Mouse (Mus musculus) megakaryocyte, embryonic 14.5 days (primary cell): ENCODE measurements around the gene Bpifa1. TPM values are rescaled to one million over a fixed set of nuclear protein-coding genes. Genes with fewer than 3 reads are reported as not detected.

Source experiments
- H3K27me3 ChIP-seq: replicated peaks from 2 replicates; pipeline ENCODE3; 2012; ENCODE audit warnings: inconsistent platforms
- H3K36me3 ChIP-seq: replicated peaks from 2 replicates; pipeline ENCODE3; 2012; ENCODE audit warnings: low read length, inconsistent platforms, mixed read lengths
- H3K4me1 ChIP-seq: 2 replicates; pipeline ENCODE4 v1.6.1; 2012; ENCODE audit warnings: inconsistent platforms
- H3K4me3 ChIP-seq: replicated peaks from 2 replicates; pipeline ENCODE3; 2012; ENCODE audit warnings: moderate library complexity, mild to moderate bottlenecking, inconsistent platforms
- H3K9me3 ChIP-seq: 2 replicates; pipeline ENCODE4 v1.6.1; 2012; ENCODE audit warnings: inconsistent platforms
- FLI1 ChIP-seq: IDR thresholded peaks from 2 replicates; pipeline ENCODE4 v1.6.1; 2012; ENCODE audit warnings: low read length, inconsistent platforms, mixed read lengths
- GATA1 ChIP-seq: IDR thresholded peaks from 3 replicates; pipeline ENCODE4 v1.6.1; 2012; ENCODE audit warnings: mixed read lengths, low read length, inconsistent platforms, borderline replicate concordance
- polyA plus RNA-seq: library from polyadenylated mRNA; stranded (reverse); fragments of >175 nt; gene quantifications from 2 replicates; pipeline ENCODE4 v1.2.3, GENCODE M21; 2012; ENCODE audit warnings: low replicate concordance; ENCODE audit not compliant: insufficient read depth

The Bpifa1 gene
- polyA plus RNA-seq, result not detected in 2 replicates

DNA sequence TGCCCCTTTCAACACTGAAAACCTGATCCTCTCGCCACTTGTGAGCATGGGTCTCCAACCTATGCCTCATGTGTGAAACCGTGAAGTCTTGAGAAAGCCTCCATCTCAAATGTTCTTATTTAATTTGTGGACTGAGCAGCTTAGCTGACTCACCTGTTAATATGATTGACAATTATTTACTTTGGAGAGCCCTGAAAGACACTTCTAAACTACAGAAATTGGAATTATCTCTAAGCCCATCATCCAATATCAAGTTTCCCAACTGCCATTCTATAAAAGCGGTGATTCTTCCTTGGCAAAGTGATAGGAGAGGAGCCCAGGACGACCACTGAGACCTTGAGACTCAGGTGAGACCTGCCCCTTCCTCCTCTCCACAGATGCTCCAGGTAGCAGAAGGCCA is at the start of gene Bpifa1:
TSS of gene Bpifa1 (plus strand) at position 301 of the 400 bp plus-strand sequence.
- Histone ChIP-seq H3K27me3 (peaks cover 12% of the 10 kb centered on the region), H3K4me1 (no peaks in the 10 kb centered on the region), H3K9me3 (no peaks in the 10 kb centered on the region), H3K36me3 (no peaks in the 10 kb centered on the region), H3K4me3 (no peak within 1 kb of the TSS)
- TF ChIP-seq FLI1, result no peak
- no peak for TF ChIP-seq GATA1

DNA sequence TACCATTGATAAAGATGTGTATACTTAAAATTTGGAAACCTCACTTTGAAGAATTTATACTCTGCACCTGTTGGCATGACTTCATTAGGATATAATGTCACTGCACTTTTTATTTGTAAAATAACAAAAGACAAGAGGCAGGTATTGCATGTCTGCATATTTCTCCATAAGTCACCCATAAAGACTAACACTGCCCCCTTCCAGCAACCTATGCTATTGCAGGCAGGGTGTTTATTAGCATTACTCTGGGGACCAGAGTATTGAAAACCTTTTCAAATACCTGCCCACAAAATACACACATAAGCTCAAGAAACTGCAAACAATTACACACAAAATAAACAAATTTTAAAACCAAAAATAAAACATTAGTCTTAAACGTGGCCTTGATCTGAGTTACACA is 44.9 kb upstream of the Bpifa1 start:
- no peaks in the 10 kb centered on the region for H3K27me3 ChIP-seq
- no peak for TF ChIP-seq GATA1
- TF ChIP-seq FLI1, result no peak
- H3K4me1 ChIP-seq, result no peaks in the 10 kb centered on the region

DNA sequence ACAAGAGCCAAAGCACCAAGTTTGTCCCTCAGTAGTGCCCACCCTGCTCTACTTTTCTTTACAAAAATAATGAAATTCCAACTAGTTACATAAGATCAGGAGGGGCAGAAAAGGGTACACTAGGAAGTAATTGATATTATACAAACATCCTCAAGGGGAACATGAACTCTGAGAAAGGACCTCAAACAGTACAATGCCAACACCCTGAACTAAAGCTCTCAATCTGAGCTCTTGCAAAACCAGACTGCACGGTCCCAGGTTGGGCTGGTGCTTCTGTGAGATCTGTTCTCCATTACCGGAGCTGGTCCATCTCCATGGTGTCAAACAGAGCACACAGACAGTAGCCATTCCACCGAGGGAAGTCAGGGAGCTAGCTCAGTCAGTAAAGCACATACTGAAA is 25.3 kb upstream of the Bpifa1 start:
- TF ChIP-seq FLI1 (no peak), GATA1 (no peak)
- no peaks in the 10 kb centered on the region for H3K27me3 ChIP-seq
- no peaks in the 10 kb centered on the region for H3K36me3 ChIP-seq
- H3K4me1 ChIP-seq, result no peaks in the 10 kb centered on the region
- no peak overlapping the region for H3K4me3 ChIP-seq
- H3K9me3 ChIP-seq, result no peaks in the 10 kb centered on the region

More for the DNA sequence above, 44.9 kb upstream of the Bpifa1 start:
- Histone ChIP-seq H3K9me3 (no peaks in the 10 kb centered on the region), H3K4me3 (no peak overlapping the region), H3K36me3 (no peaks in the 10 kb centered on the region)

DNA sequence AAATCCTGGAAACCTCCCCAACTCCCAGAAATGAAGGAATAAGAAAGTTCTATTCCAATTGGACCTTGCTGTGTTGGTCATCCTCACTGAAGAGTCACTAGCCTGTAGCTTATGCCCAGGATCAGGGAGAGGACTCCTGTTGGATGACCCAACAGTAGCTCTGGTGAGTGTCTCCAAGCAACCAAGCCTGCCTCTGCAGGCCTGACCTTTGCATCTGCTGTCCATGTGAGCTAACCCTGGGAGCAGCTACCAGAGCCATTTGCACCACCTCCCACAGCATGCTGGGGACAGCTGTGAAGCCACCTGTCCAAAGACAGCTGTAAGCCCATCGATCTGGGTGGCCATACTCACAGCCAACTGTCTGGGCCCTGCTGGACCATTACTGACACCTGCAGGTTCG is 12.6 kb upstream of the Bpifa1 start, which contains the start of gene Bpifa3:
TSS of gene Bpifa3 (plus strand) at position 217 of the 400 bp plus-strand sequence.
- Histone ChIP-seq H3K4me1 (no peaks in the 10 kb centered on the region), H3K9me3 (peaks cover 10% of the 10 kb centered on the region), H3K4me3 (no peak within 1 kb of the TSS), H3K36me3 (no peaks in the 10 kb centered on the region), H3K27me3 (peaks cover under 1% of the 10 kb centered on the region)
- no peak for TF ChIP-seq GATA1
- TF ChIP-seq FLI1, result no peak

DNA sequence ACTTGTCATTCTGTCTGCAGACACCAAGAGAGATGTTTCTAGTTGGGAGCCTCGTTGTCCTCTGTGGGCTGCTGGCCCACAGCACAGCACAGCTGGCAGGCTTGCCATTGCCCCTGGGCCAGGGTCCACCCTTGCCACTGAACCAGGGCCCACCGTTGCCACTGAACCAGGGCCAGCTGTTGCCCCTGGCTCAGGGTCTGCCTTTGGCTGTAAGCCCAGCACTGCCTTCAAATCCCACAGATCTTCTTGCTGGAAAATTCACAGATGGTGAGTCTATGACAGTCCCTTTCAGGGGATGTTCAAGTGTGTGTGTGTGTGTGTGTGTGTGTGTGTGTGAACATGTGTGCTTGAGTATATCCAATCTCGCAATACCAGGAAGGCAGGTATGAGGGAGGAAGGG is 1.1 kb downstream of the Bpifa1 start:
- H3K27me3 ChIP-seq, result peaks cover 9% of the 10 kb centered on the region
- no peaks in the 10 kb centered on the region for H3K4me1 ChIP-seq
- H3K9me3 ChIP-seq, result no peaks in the 10 kb centered on the region
- H3K4me3 ChIP-seq, result no peak overlapping the region
- TF ChIP-seq FLI1 (no peak), GATA1 (no peak)
- no peaks in the 10 kb centered on the region for H3K36me3 ChIP-seq

DNA sequence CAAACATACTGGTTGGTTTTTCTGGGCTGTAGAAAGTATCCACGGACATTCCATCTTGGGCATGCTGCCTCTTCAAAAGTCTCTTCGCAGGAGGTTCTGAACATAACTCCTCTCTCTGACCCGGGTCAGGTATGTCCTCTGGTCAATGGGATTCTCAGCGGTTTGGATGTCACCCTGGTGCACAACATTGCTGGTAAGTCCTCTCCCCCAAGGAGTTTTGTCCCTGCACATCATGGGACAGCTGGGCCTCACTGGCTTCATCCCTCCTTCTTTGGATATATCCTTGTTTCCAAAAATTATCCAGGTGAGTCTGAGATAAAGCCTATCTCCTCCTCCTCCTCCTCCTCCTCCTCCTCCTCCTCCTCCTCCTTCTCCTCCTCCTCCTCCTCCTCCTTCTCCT is 4.8 kb downstream of the Bpifa1 start:
- TF ChIP-seq GATA1 (no peak), FLI1 (no peak)
- Histone ChIP-seq H3K36me3 (no peaks in the 10 kb centered on the region), H3K27me3 (peaks cover 9% of the 10 kb centered on the region), H3K9me3 (no peaks in the 10 kb centered on the region), H3K4me3 (no peak overlapping the region), H3K4me1 (no peaks in the 10 kb centered on the region)

DNA sequence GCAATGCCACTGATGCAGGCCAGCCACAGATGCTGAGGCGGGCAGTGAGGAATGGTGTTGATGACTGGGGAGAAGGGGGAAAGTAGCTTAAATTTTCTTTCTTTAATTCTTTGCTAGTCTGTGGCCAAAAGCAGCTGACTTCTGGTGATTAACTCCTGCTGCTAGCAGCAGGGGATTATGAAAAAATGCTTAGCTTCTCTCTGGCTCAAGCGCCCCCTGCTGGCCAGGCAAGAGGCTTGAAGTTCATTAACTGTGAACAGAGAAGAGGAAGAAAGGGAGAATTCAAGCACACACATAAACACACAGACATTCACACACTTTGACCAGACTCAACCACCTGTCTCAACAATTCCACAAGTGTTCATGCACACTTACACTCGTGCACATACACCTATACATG is 15.8 kb downstream of the Bpifa1 start:
- Histone ChIP-seq H3K36me3 (no peaks in the 10 kb centered on the region), H3K27me3 (peaks cover 3% of the 10 kb centered on the region), H3K4me3 (no peak overlapping the region), H3K9me3 (peaks cover 10% of the 10 kb centered on the region), H3K4me1 (no peaks in the 10 kb centered on the region)
- TF ChIP-seq FLI1 (no peak), GATA1 (no peak)

DNA sequence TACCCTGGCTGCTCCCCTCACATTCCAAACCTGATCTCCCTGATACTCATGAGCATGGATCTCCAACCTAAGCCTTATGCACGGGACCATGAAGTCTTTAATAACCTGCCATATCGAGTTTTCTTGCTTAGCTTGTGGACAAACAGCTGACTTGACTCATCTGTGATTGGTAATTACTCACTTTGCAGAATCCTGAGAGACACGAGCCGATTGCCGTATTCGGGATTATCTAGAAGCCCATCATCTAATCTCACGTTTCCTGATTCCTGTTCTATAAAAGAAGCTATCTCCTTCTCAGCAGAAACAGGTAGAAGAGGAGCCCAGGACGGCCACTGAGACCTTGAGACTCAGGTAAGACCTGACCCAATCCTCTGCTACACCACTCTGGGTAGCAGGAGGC is 19.6 kb downstream of the Bpifa1 start, which contains the start of gene Bpifa5:
TSS of gene Bpifa5 (plus strand) at position 301 of the 400 bp plus-strand sequence.
- no peaks in the 10 kb centered on the region for H3K4me1 ChIP-seq
- H3K36me3 ChIP-seq, result no peaks in the 10 kb centered on the region
- TF ChIP-seq FLI1 (no peak), GATA1 (no peak)
- no peak within 1 kb of the TSS for H3K4me3 ChIP-seq
- peaks cover 10% of the 10 kb centered on the region for H3K9me3 ChIP-seq
- H3K27me3 ChIP-seq, result peaks cover 4% of the 10 kb centered on the region

DNA sequence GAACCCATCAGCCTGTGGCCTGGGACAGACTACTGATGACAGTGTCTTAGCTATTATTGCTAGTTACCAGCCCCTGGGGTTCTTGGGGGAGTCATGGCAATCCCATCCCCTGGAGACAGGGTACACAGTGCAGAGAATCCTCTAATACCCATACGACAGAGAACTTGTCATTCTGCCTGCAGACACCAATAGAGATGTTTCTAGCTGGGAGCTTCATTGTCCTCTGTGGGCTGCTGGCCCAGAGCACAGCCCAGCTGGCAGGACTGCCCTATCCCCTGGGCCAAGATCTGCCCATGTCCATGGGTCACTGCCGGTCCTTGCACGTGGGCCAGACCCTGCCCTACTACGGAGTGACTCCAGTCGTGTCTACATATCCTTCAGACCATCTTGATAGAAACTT is 20.6 kb downstream of the Bpifa1 start:
- Histone ChIP-seq H3K36me3 (no peaks in the 10 kb centered on the region), H3K4me3 (no peak overlapping the region), H3K27me3 (peaks cover 4% of the 10 kb centered on the region), H3K9me3 (peaks cover 10% of the 10 kb centered on the region), H3K4me1 (no peaks in the 10 kb centered on the region)
- TF ChIP-seq GATA1, result no peak
- no peak for TF ChIP-seq FLI1

DNA sequence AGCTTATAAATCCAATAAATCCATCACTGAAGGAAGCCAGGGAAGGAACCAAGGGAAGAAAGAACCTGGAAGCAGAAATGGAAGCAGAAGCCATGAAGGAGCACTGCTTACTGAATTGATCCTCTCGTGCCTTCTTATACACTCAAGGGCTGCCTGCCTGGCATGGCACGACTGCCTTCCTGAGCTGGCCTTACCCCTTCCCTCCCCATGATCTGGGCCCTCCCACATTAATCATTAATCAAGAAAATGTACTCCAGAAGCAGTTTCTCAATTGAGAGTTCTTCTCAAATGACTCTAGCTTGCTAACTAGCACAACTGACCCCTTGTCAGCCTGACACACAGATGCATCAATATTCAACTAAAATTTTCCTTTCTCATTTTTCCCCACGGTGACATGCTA is 26.5 kb downstream of the Bpifa1 start:
- H3K4me3 ChIP-seq, result no peak overlapping the region
- TF ChIP-seq FLI1, result no peak
- no peak for TF ChIP-seq GATA1
- no peaks in the 10 kb centered on the region for H3K9me3 ChIP-seq
- peaks cover 11% of the 10 kb centered on the region for H3K27me3 ChIP-seq
- no peaks in the 10 kb centered on the region for H3K36me3 ChIP-seq
- no peaks in the 10 kb centered on the region for H3K4me1 ChIP-seq

DNA sequence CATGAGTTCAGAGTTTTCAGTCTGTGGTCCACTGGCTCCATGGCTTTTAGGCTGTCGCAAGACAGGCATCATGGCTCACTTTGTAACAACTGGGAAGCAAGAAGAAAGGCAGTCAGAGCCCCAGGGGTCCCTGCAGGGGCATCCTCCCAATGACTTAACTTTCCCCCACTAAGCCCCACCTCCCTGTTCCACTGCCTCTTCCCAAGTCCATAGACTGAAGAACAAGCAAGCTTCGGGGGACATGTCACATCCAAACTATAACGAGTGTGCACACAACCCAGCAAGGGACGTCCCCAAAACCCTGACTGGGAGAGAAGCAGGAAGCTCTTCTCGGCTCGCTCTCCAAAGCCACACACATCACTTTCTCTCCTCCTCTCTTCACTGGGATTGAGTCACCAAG is 28.9 kb downstream of the Bpifa1 start:
- peaks cover 11% of the 10 kb centered on the region for H3K27me3 ChIP-seq
- no peaks in the 10 kb centered on the region for H3K9me3 ChIP-seq
- no peaks in the 10 kb centered on the region for H3K4me1 ChIP-seq
- TF ChIP-seq FLI1 (no peak), GATA1 (no peak)
- no peak overlapping the region for H3K4me3 ChIP-seq
- no peaks in the 10 kb centered on the region for H3K36me3 ChIP-seq
